Mouse (Mus musculus) hindbrain, postnatal 0 days (tissue): ENCODE measurements at regions not wholly inside any gene's neighbourhood (a gene's known extent, or its start where the extent isn't known, plus 50 kb on each side); places are given as distances from the start of the nearest gene placed in this dataset.

Experiments used
- ATAC-seq: fragments of 200-750 bp; cut with Nextera tagmentation; 2 replicates; pipeline ENCODE4 v1.8.0; 2017; ENCODE audit warnings: mild to moderate bottlenecking, moderate TSS enrichment, moderate library complexity
- DNase-seq: peaks from one replicate; pipeline ENCODE4 v3.0.0-alpha.2; 2015; ENCODE audit warnings: low spot score
- H3K27ac ChIP-seq: fragments of 300-500 bp; sonication (generic); 2 replicates; pipeline ENCODE4 v1.5.1; 2014; ENCODE audit warnings: mild to moderate bottlenecking
- H3K27me3 ChIP-seq: fragments of 300-500 bp; sonication (generic); 2 replicates; pipeline ENCODE4 v1.6.1; 2014; ENCODE audit warnings: low read length, mixed read lengths; ENCODE audit not compliant: insufficient read depth
- H3K36me3 ChIP-seq: fragments of 300-500 bp; sonication (generic); 2 replicates; pipeline ENCODE4 v1.6.1; 2014; ENCODE audit warnings: low read length, mixed read lengths; ENCODE audit not compliant: insufficient read depth
- H3K4me1 ChIP-seq: fragments of 300-500 bp; sonication (generic); 2 replicates; pipeline ENCODE4 v1.6.1; 2014; ENCODE audit warnings: antibody characterized with exemption, low read length, mixed read lengths; ENCODE audit not compliant: insufficient read depth
- H3K4me2 ChIP-seq: fragments of 300-500 bp; sonication (generic); 2 replicates; pipeline ENCODE4 v1.6.1; 2014; ENCODE audit warnings: low read depth, mild to moderate bottlenecking, low read length, moderate library complexity, mixed read lengths
- H3K4me3 ChIP-seq: fragments of 300-500 bp; sonication (generic); 2 replicates; pipeline ENCODE4 v1.5.1; 2014; ENCODE audit warnings: low read length
- H3K9ac ChIP-seq: fragments of 300-500 bp; sonication (generic); replicated peaks from 2 replicates; pipeline ENCODE4 v1.6.1; 2014; ENCODE audit warnings: mild to moderate bottlenecking, low read length, moderate library complexity, mixed read lengths
- H3K9me3 ChIP-seq: fragments of 300-500 bp; sonication (generic); 2 replicates; pipeline ENCODE4 v1.6.1; 2016; ENCODE audit warnings: low read length, mixed read lengths
- CTCF ChIP-seq: IDR thresholded peaks from 2 replicates; pipeline ENCODE4 v1.5.1; 2016; ENCODE audit warnings: antibody characterized with exemption, control low read depth, low read depth
- WGBS: fragments of 180-500 bp; shearing (Covaris S2); extraction: QIAGEN DNeasy Blood & Tissue Kit; methylation state at CpG from one replicate; pipeline ENCODE4 v1.1.7; 2014; 5-methylcytosine and 5-hydroxymethylcytosine counted together

- DNase-seq, result no peak
- no peaks in the 10 kb centered on the region for H3K36me3 ChIP-seq
- 81% methylated on average over 5 of the region's 5 CpGs for WGBS
- ATAC-seq, result no peak
- H3K27ac ChIP-seq, result no peak overlapping the region
- no peaks in the 10 kb centered on the region for H3K9me3 ChIP-seq
- H3K4me3 ChIP-seq, result no peak overlapping the region
- H3K27me3 ChIP-seq, result no peaks in the 10 kb centered on the region
- no peak overlapping the region for H3K4me2 ChIP-seq
- H3K9ac ChIP-seq, result no peak overlapping the region
- no peaks in the 10 kb centered on the region for H3K4me1 ChIP-seq
- TF ChIP-seq CTCF, result no peak
Measured at GRCm38 (mm10) chr3:63551661-63552060, 68.0 kb upstream of the Gm34302 start.

- ATAC-seq, result no peak
- H3K4me3 ChIP-seq, result no peak overlapping the region
- H3K27me3 ChIP-seq, result no peaks in the 10 kb centered on the region
- H3K9ac ChIP-seq, result no peak overlapping the region
- no peak for TF ChIP-seq CTCF
- 57% methylated on average over 4 of the region's 4 CpGs for WGBS
- H3K4me1 ChIP-seq, result no peaks in the 10 kb centered on the region
- no peaks in the 10 kb centered on the region for H3K36me3 ChIP-seq
- no peak overlapping the region for H3K27ac ChIP-seq
- no peak overlapping the region for H3K4me2 ChIP-seq
- no peaks in the 10 kb centered on the region for H3K9me3 ChIP-seq
- no peak for DNase-seq
Measured at GRCm38 (mm10) chr3:63542638-63543408, 59.1 kb upstream of the Gm34302 start.

- Histone ChIP-seq H3K27ac (no peak overlapping the region), H3K36me3 (no peaks in the 10 kb centered on the region), H3K9me3 (no peaks in the 10 kb centered on the region), H3K9ac (no peak overlapping the region), H3K4me2 (no peak overlapping the region), H3K4me1 (no peaks in the 10 kb centered on the region), H3K27me3 (no peaks in the 10 kb centered on the region), H3K4me3 (no peak overlapping the region)
- 63% methylated on average over 2 of the region's 2 CpGs for WGBS
- peak; percentile 34; the same call in 1 of the 2 replicates for TF ChIP-seq CTCF
- DNase-seq, result peak; percentile 29
- no peak for ATAC-seq
Measured at GRCm38 (mm10) chr3:63538881-63539280, 55.2 kb upstream of the Gm34302 start.

GRCm38 (mm10) chr3:63534141-63534540 lies 50.5 kb upstream of the Gm34302 start:
- WGBS, result 42% methylated on average over 2 of the region's 2 CpGs

More at GRCm38 (mm10) chr3:63534141-63534540, 50.5 kb upstream of the Gm34302 start:
- no peaks in the 10 kb centered on the region for H3K4me1 ChIP-seq
- no peaks in the 10 kb centered on the region for H3K36me3 ChIP-seq
- TF ChIP-seq CTCF, result no peak
- ATAC-seq (no peak), DNase-seq (peak; percentile 42)
- no peaks in the 10 kb centered on the region for H3K9me3 ChIP-seq
- H3K9ac ChIP-seq, result no peak overlapping the region
- H3K4me2 ChIP-seq, result no peak overlapping the region
- H3K27ac ChIP-seq, result no peak overlapping the region
- no peak overlapping the region for H3K4me3 ChIP-seq
- no peaks in the 10 kb centered on the region for H3K27me3 ChIP-seq
